Mouse (Mus musculus) spleen, adult 12 weeks (tissue): Measurements from ENCODE around the gene Cd151.

ENCODE experiments used
- DNase-seq: peaks from one replicate; pipeline ENCODE4 v3.0.0; 2022; ENCODE audit warnings: low spot score

Cd151 gene

GRCm38 (mm10) chr7:141467230-141468030 lies at the start of gene Cd151:
TSS of gene Cd151 (plus strand) at chr7:141467392.
- peak; percentile 89 for DNase-seq

DNA sequence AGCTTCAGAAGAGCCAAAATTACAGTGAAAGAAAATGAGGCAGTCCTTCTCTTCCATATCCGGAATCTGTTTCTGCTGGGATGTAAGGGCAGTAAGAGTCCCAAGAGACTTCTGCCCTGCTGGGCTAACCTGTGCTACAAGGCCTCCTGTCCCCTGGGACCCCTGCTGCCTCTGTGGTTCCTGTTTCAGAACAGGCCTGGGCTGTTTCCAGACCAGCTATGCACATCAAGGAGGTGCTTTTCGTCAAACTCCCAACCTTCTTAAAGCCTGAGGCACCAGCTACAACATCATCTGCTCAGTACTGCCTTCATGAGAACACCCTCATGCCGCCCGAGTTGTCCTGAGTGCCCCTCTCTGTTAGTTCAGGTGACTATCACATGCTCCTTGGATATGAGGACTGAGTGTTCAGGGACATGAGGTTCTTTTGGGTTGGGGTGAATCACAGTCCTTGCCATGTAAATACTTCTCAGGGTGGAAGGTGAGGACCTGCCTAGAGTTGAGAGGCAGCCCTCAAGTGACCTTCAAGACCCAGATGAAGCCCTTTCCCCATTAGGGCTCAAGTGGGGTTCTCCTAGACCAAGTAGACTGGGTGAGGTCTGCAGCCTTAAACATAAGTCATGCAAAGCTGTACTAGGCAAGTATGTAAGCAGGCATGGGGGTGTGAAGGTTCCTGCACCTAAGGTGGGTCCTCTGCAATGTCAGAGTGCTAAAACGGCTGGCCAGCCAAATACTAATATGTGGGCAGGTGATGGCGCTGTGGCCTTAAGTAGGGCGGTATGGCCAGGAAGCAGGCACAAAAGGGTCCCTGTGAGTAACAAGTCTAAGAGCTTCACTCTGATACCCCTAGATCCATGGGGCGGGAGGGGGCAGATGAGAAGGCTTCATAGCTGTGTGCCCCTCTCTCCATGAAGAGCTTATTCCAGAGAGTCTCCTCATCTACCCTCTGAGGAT lies 49.2 kb upstream of the Cd151 start:
- DNase-seq: no peak

DNA sequence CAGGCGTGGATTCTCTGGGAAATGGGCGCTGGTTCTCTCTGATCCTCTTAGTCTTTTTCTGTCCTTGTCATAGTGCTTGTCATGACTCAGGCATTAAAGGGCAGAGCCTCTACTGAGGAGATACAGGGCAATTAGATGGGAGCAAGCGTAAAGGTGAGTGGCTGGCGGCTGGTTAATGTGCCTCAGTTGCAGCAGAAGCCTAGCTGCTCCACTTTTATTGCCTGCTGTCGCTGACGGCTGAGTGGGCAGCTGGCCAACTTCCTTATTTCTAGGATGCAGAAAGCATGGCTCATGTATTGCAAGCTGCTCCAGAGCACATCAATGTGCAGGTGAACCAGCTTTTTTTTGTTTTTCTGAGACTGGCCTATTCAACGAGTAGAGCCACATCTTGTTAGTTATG lies 48.2 kb upstream of the Cd151 start:
- no peak for DNase-seq

DNA sequence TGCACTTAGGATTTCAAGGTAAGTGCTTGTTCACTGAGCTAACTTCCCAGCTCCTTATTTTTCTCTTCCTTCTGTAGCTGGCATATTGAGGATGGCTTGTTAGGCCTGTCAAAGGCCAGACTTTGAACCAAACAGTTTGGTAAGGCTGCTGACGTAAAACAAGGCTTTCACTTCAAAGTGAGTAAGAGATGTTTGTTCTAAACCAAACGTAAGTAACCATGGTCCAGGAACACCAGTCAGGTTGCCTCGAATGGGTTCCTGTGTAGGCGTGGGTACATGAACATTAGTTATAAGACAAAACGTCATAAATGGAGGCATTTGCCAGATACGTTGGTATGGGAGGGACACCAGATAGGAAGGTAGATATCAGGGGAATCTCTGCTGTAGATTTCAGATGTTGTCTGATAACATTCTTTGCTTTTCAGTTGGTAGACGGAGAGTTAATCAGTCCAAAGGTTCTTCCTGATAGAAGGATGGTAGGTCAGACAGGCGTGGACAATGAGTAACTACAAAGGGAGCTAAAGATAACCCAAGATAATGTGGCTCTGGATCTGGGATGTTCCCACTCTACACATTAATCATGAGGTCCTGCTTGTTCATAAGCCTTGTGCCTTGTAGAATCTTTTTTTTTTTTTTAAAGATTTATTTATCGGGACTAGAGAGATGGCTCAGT lies 47.0 kb upstream of the Cd151 start:
- no peak for DNase-seq

- DNase-seq: no peak
Measured at GRCm38 (mm10) chr7:141423811-141424210, 43.4 kb upstream of the Cd151 start.

GRCm38 (mm10) chr7:141426948-141427730 lies 40.1 kb upstream of the Cd151 start:
- DNase-seq: no peak

- DNase-seq: no peak
Measured at GRCm38 (mm10) chr7:141428701-141429100, 38.5 kb upstream of the Cd151 start.

- DNase-seq: no peak
Measured at GRCm38 (mm10) chr7:141429310-141429709, 37.9 kb upstream of the Cd151 start, which contains the start of gene Cend1. TSS of gene Cend1 (minus strand) at chr7:141429491.

- DNase-seq: no peak
Measured at GRCm38 (mm10) chr7:141429840-141430584, 37.2 kb upstream of the Cd151 start.

DNA sequence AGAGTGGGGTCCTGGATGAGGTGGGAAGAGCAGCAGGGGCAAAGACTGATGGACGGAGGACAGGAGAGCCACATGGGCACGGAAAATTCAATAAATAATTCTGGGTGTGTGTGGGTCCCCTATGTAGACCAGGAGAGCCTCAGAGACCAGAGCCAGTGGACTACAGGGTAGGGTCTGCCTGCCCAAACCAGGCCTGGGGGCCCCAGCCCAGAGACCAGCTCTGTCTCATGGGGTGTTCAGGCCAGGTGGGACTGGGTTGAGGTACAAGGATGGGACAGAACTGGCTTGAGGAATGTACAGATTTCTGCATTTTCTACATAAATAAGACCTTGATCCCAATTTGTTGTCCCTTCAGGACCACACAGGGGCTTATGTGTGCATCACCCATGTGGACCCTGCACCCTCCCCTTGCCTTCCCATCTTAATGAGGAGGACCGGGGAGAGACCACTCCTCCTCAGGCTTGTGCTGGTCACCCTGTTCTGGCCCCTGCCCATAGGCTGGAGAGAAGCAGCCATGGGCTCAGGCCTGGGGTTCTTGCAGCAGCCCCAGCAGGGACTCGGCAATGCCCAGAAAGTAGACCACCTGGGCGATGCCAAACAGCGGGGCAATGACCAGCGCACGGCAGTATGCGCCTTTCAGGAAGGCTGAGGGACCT lies 36.5 kb upstream of the Cd151 start:
- no peak for DNase-seq

GRCm38 (mm10) chr7:141431434-141432185 lies 35.6 kb upstream of the Cd151 start:
- no peak for DNase-seq

DNA sequence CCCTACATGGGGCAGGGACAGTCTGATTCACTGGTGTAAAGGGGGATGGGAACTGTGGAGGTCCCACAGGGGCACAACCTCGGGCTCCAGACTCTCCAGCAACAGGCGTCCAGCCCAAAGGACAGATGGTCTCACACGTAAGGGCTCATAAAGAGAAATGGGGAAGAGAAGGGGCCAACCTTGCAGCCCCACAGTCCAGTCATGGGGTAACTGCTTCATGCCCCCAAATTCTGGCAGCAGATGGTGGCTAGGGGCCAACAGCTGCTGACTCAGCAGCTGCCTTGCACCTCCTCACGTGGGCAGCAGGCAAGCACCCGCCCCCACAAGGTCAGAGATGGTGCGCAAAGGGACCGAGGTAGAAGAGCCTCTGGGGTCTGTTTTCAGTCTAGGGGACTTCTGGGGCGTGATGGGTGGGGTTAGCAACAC lies 35.0 kb upstream of the Cd151 start:
- DNase-seq: no peak

GRCm38 (mm10) chr7:141432741-141433516 lies 34.3 kb upstream of the Cd151 start:
- no peak for DNase-seq

- DNase-seq: no peak
Measured at GRCm38 (mm10) chr7:141433517-141434400, 33.4 kb upstream of the Cd151 start.

GRCm38 (mm10) chr7:141434464-141434863 lies 32.7 kb upstream of the Cd151 start:
- no peak for DNase-seq

- peak; percentile 67 for DNase-seq
Measured at GRCm38 (mm10) chr7:141435129-141435855, 31.9 kb upstream of the Cd151 start.
